In the genomic region with DNA sequence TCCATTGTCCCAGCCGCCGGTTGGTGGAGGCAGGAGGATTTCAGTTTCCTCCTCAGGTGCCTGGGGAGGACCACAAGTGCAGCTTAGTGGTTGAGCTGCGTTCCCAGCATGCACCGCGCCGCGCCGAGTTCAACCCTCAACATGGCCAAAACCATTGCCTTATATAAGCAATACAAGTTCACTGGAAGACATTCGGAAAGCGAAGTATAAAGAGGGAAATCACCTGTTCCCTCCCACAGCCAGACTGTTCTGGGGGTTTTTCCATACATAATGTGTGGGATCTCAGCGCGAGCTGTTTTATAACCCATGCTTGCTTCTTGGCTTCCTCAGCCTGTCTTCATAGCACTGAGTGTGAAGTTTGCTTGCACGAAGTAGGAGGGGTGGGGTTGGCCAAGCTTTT, we compare ENCODE assay signal across 17 mouse cellular contexts. TPM values are rescaled to one million over a fixed set of nuclear protein-coding genes. Genes with fewer than 3 reads are reported as not detected.
DNase-seq lines count a peak whose midpoint lies in the region; ATAC-seq and TF ChIP-seq lines count a peak whose summit lies in the region.
"Had no signal": no experiment of that assay in that cellular context is flagged by ENCODE, and none has a peak within 500 bp of the region (broad histone marks: within the 10 kb centered on the region; RNA-seq: fewer than 3 reads in every experiment).

No protein-coding gene starts in this region.

- no peak for TF ChIP-seq CTCF in layer of hippocampus, adult 2 months (conservative IDR thresholded peaks at IDR 0.05)
- TF ChIP-seq CTCF in intestine, postnatal 0 days (IDR thresholded peaks at IDR 0.05; ENCODE audit: low read depth): no peak

- H3K36me3 ChIP-seq in intestine, postnatal 0 days (ENCODE audit: control insufficient read depth, insufficient read depth): 0 out of 2 replicates have a peak, but pooled peaks cover 15% of the 10 kb centered on the region

- no peaks in the 10 kb centered on the region for H3K27me3 ChIP-seq in intestine, postnatal 0 days (replicated peaks; ENCODE audit: control insufficient read depth, insufficient read depth, low read length)
- H3K27me3 ChIP-seq: forebrain, embryonic 15.5 days; neural tube, embryonic 12.5 days had no signal

- H3K4me3 ChIP-seq in layer of hippocampus, adult 2 months: no peak overlapping the region
- H3K4me3 ChIP-seq in intestine, postnatal 0 days (ENCODE audit: low read depth, low read length): no peak overlapping the region
- H3K4me3 ChIP-seq: forebrain, embryonic 15.5 days; neural tube, embryonic 12.5 days had no signal

- intact Hi-C loops in heart, postnatal 14 days (cut with DNase I): loop anchor here (5.0 kb wide), 1 partner anchor 291 kb away; no protein-coding TSS in a partner anchor
- intact Hi-C loops in left cerebral cortex, postnatal 36 days (cut with DNase I): loop anchor here (5.0 kb wide), 1 partner anchor 46 kb away; a partner anchor contains a TSS

- no peak overlapping the region for H3K9ac ChIP-seq in intestine, postnatal 0 days (ENCODE audit: low read depth, low read length)
- H3K9ac ChIP-seq: forebrain, embryonic 15.5 days; liver, postnatal 0 days; neural tube, embryonic 12.5 days had no signal

- no peaks in the 10 kb centered on the region; the same call in 1 of the 2 replicates for H3K4me1 ChIP-seq in intestine, postnatal 0 days (replicated peaks; ENCODE audit: control insufficient read depth, insufficient read depth, low read length)

- ATAC-seq in intestine, postnatal 0 days: no peak
- ATAC-seq: forebrain, embryonic 15.5 days; hindbrain, embryonic 16.5 days; liver, postnatal 0 days had no signal

- no peak overlapping the region for H3K4me2 ChIP-seq in intestine, postnatal 0 days (replicated peaks; ENCODE audit: low read depth)
- H3K4me2 ChIP-seq: forebrain, embryonic 15.5 days; neural tube, embryonic 12.5 days had no signal

- DNase-seq in heart, adult 11 months: peak; percentile 90
- DNase-seq in heart, postnatal 14 days: no peak
- no peak for DNase-seq in layer of hippocampus, adult 2 months (ENCODE audit: low spot score in 2 of 2)
- no peak for DNase-seq in layer of hippocampus, postnatal 36 days
- peak; percentile 49 for DNase-seq in R1 (ENCODE audit: low read depth, low spot score)
- DNase-seq in left cerebral cortex, postnatal 36 days (ENCODE audit: low spot score in 2 of 2): peak; percentile 78 to 87
- DNase-seq in spleen, postnatal 4 days (ENCODE audit: low spot score in 2 of 2): no peak
- DNase-seq: cerebellum, adult 2 months; gastrocnemius, postnatal 10 days; kidney, adult 8-10 months; liver, postnatal 0 days; lung, postnatal 4 days; thymus, postnatal 25 days had no signal

- peak overlapping the region; percentile 99; the same call in 1 of the 2 replicates for H3K27ac ChIP-seq in layer of hippocampus, adult 2 months
- no peak overlapping the region for H3K27ac ChIP-seq in intestine, postnatal 0 days (ENCODE audit: low read depth, low read length)
- H3K27ac ChIP-seq: forebrain, embryonic 15.5 days; neural tube, embryonic 12.5 days had no signal

- 74% methylated on average over 13 of the region's 13 CpGs for WGBS in intestine, postnatal 0 days

- no peaks in the 10 kb centered on the region for H3K9me3 ChIP-seq in intestine, postnatal 0 days (ENCODE audit: control insufficient read depth)
- H3K9me3 ChIP-seq: forebrain, embryonic 15.5 days; neural tube, embryonic 12.5 days had no signal

RNA-seq across cellular contexts. Expression of a gene that starts 5.8 kb away (rescaled TPM):
- total RNA-seq in heart, postnatal 14 days (2021): 100 to 1,000 TPM in 1 of 2 experiments, 10 to 100 TPM in 1; 98.4 to 117 TPM
- 1,000 to 10,000 TPM; 1,228 to 1,237 TPM for total RNA-seq in layer of hippocampus, adult 2 months (2021)
- 1,000 to 10,000 TPM; 1,201 to 1,207 TPM for total RNA-seq in layer of hippocampus, postnatal 36 days (2021)
- 1,000 to 10,000 TPM; 1,681 to 2,044 TPM for total RNA-seq in left cerebral cortex, postnatal 36 days (2021)
- 628 and 645 TPM in 2 replicates for polyA plus RNA-seq in intestine, postnatal 0 days (2015; fragmentation: Nextera tagmentation; extraction: Ambion mirVana)

RNA-seq across cellular contexts. Expression of a gene that starts 11.5 kb away (rescaled TPM):
- 1 to 10 TPM; 3.3 to 4.7 TPM for total RNA-seq in heart, postnatal 14 days (2021)
- 10 to 100 TPM; 16.7 to 18.0 TPM for total RNA-seq in layer of hippocampus, adult 2 months (2021)
- 10 to 100 TPM; 16.1 to 17.4 TPM for total RNA-seq in layer of hippocampus, postnatal 36 days (2021)
- total RNA-seq in left cerebral cortex, postnatal 36 days (2021): 10 to 100 TPM; 16.9 to 22.0 TPM
- 5.6 TPM in 2 replicates for polyA plus RNA-seq in intestine, postnatal 0 days (2015; fragmentation: Nextera tagmentation; extraction: Ambion mirVana)

RNA-seq across cellular contexts. Expression of a gene that starts 46.7 kb away (rescaled TPM):
- total RNA-seq in heart, postnatal 14 days (2021): 10 to 100 TPM; 22.6 to 22.7 TPM
- total RNA-seq in layer of hippocampus, adult 2 months (2021): 10 to 100 TPM; 50.6 to 50.9 TPM
- total RNA-seq in layer of hippocampus, postnatal 36 days (2021): 10 to 100 TPM; 50.1 to 51.3 TPM
- total RNA-seq in left cerebral cortex, postnatal 36 days (2021): 10 to 100 TPM; 57.0 to 57.8 TPM
- 29.6 and 32.1 TPM in 2 replicates for polyA plus RNA-seq in intestine, postnatal 0 days (2015; fragmentation: Nextera tagmentation; extraction: Ambion mirVana)

RNA-seq across cellular contexts. Expression of a gene that starts 46.7 kb away (rescaled TPM):
- 10 to 100 TPM; 36.9 to 37.0 TPM for total RNA-seq in heart, postnatal 14 days (2021)
- total RNA-seq in layer of hippocampus, adult 2 months (2021): 10 to 100 TPM; 35.7 to 36.8 TPM
- 10 to 100 TPM; 35.7 to 37.9 TPM for total RNA-seq in layer of hippocampus, postnatal 36 days (2021)
- 10 to 100 TPM; 39.8 to 41.6 TPM for total RNA-seq in left cerebral cortex, postnatal 36 days (2021)
- 42.6 and 44.8 TPM in 2 replicates for polyA plus RNA-seq in intestine, postnatal 0 days (2015; fragmentation: Nextera tagmentation; extraction: Ambion mirVana)

Comparison
In these comparisons a context has a peak if more than half of its experiments do, and no peak if none do; other contexts are left out.
1. DNase-seq: peak in heart, adult 11 months (single experiment), R1 (single experiment) and left cerebral cortex, postnatal 36 days (2 of 2); none in heart, postnatal 14 days (0 of 2), layer of hippocampus, adult 2 months (0 of 2), layer of hippocampus, postnatal 36 days (0 of 2) and spleen, postnatal 4 days (0 of 2).
2. RNA of a gene that starts 5.8 kb away (total RNA-seq): 1,681 to 2,044 TPM in left cerebral cortex, postnatal 36 days, 1,228 to 1,237 TPM in layer of hippocampus, adult 2 months and 1,201 to 1,207 TPM in layer of hippocampus, postnatal 36 days; 98.4 to 117 TPM in heart, postnatal 14 days; every median in the first group is over 10 times any median in the second.